Mouse (Mus musculus) embryonic facial prominence, embryonic 15.5 days (tissue): ENCODE data around the gene Rrp8. TPM values are rescaled to one million over a fixed set of nuclear protein-coding genes. Genes with fewer than 3 reads are reported as not detected.

Source experiments
- ATAC-seq: fragments of 200-750 bp; cut with Nextera tagmentation; 2 replicates; pipeline ENCODE4 v1.8.0; 2017; ENCODE audit warnings: low read depth, moderate TSS enrichment; ENCODE audit not compliant: insufficient number of reproducible peaks, low FRiP score, low TSS enrichment
- H3K27ac ChIP-seq: fragments of 300-500 bp; sonication (generic); replicated peaks from 2 replicates; pipeline ENCODE4 v1.5.1; 2015; ENCODE audit warnings: mild to moderate bottlenecking, inconsistent platforms
- H3K27me3 ChIP-seq: fragments of 300-500 bp; sonication (generic); 2 replicates; pipeline ENCODE4 v1.6.1; 2015; ENCODE audit warnings: inconsistent platforms
- H3K36me3 ChIP-seq: fragments of 300-500 bp; sonication (generic); 2 replicates; pipeline ENCODE4 v1.6.1; 2015; ENCODE audit warnings: mild to moderate bottlenecking, inconsistent platforms
- H3K4me1 ChIP-seq: fragments of 300-500 bp; sonication (generic); 2 replicates; pipeline ENCODE4 v1.6.1; 2015; ENCODE audit warnings: inconsistent platforms
- H3K4me2 ChIP-seq: fragments of 300-500 bp; sonication (generic); replicated peaks from 2 replicates; pipeline ENCODE4 v1.6.1; 2015; ENCODE audit warnings: mild to moderate bottlenecking, inconsistent platforms
- H3K4me3 ChIP-seq: fragments of 300-500 bp; sonication (generic); replicated peaks from 2 replicates; pipeline ENCODE4 v1.5.1; 2015; ENCODE audit warnings: mild to moderate bottlenecking, inconsistent platforms
- H3K9ac ChIP-seq: fragments of 300-500 bp; sonication (generic); 2 replicates; pipeline ENCODE4 v1.6.1; 2015; ENCODE audit warnings: inconsistent platforms
- H3K9me3 ChIP-seq: fragments of 300-500 bp; sonication (generic); replicated peaks from 2 replicates; pipeline ENCODE4 v1.6.1; 2016; ENCODE audit warnings: inconsistent platforms
- WGBS: fragments of 180-500 bp; shearing (Covaris S2); methylation state at CpG from one replicate; pipeline ENCODE4 v1.1.7; 2015; 5-methylcytosine and 5-hydroxymethylcytosine counted together
- polyA plus RNA-seq: library from polyadenylated mRNA; unstranded; fragments of >200 nt; fragmentation: Nextera tagmentation; extraction: Ambion mirVana; gene quantifications from 2 replicates; pipeline ENCODE4 v1.2.1, GENCODE M21; 2015

The Rrp8 gene
- polyA plus RNA-seq, 1 experiment from 2014 or later = 35.4 TPM

DNA sequence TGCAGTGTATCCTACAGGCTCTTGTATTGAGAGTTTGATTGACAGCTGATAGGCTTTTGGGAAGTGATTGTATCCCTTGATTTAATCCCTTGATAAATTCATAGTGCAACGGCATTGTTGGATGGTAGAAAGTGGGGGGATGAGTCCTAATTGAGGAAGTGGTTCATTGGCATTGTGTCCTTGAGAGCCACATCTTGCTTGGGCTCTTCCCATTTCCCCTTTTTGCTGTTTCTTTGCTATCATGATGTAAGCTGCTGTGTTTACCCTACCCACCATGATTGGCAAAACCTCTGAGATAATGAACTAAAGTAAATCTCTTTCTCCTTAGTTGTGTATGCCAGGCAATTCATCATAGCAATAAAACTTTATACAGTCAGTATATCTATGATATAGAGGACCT is 46.3 kb downstream of the Rrp8 start:
- Histone ChIP-seq H3K27ac (no peak overlapping the region), H3K36me3 (no peaks in the 10 kb centered on the region), H3K4me2 (no peak overlapping the region), H3K27me3 (no peaks in the 10 kb centered on the region), H3K4me3 (no peak overlapping the region), H3K4me1 (no peaks in the 10 kb centered on the region), H3K9ac (no peak overlapping the region), H3K9me3 (no peaks in the 10 kb centered on the region)
- ATAC-seq = no peak
- 58% methylated on average over 1 of the region's 1 CpGs for WGBS

DNA sequence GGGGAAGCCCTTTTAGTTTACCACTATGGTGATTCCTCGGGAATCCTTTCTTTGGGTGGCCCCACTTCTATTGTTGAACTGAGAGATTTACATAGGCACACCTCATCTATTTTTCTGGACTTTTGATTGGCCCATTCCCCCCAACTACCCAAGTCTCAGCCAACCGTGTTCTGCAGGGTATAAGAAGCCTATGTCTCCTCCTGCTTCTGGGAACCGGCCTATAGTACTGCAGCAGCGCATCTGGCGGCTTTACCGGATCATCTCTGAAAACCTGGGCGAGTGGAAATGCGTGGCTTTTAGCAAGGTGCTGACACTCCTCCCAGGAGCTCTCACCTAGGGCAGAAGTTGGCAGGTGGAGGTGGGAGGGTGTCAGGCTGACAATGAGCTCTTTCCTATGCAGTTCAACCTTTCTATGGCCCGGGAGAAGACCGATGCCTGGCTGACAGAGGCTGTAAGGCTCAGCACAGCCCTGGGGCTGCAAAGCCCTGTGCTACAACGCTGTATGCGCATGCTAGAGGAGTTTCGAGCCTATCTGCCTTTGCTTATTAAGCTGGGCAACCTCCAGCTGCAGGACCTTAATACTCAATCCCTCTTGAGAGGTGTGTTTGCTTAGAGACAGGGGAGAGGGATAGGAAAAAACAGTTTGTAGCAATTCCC is 51.5 kb downstream of the Rrp8 start:
- no peak for ATAC-seq

More for the DNA sequence above, 51.5 kb downstream of the Rrp8 start:
- Histone ChIP-seq H3K9me3 (no peaks in the 10 kb centered on the region), H3K36me3 (no peaks in the 10 kb centered on the region), H3K4me1 (no peaks in the 10 kb centered on the region), H3K4me2 (no peak overlapping the region), H3K27me3 (no peaks in the 10 kb centered on the region), H3K4me3 (no peak overlapping the region), H3K27ac (no peak overlapping the region), H3K9ac (no peak overlapping the region)
- 18% methylated on average over 13 of the region's 13 CpGs for WGBS

Other genes with a start within 250 kb of the Rrp8 start
- 54.6 and 58.9 TPM in 2 replicates for gene Smpd1, start 183.0 kb downstream of the Rrp8 start, polyA plus RNA-seq
- 53.1 and 63.4 TPM in 2 replicates for gene Apbb1, start 155.7 kb downstream of the Rrp8 start, polyA plus RNA-seq
- gene Hpx, start 137.2 kb downstream of the Rrp8 start, polyA plus RNA-seq = 0.32 and 0.33 TPM in 2 replicates
- gene Trim3, start 103.8 kb downstream of the Rrp8 start, polyA plus RNA-seq = 45.2 and 48.1 TPM in 2 replicates
- 204 and 209 TPM in 2 replicates for gene Timm10b, start 97.3 kb downstream of the Rrp8 start, polyA plus RNA-seq
- 96.7 and 97.7 TPM in 2 replicates for gene Arfip2, start 97.0 kb downstream of the Rrp8 start, polyA plus RNA-seq
- 30.0 and 33.1 TPM in 2 replicates for gene Gm45799, start 96.8 kb downstream of the Rrp8 start, polyA plus RNA-seq
- gene Dnhd1, start 86.6 kb downstream of the Rrp8 start, polyA plus RNA-seq = 1.1 and 2.8 TPM in 2 replicates
- 357 and 386 TPM in 2 replicates for gene Ilk, start 793 bp downstream of the Rrp8 start, polyA plus RNA-seq
- gene Taf10, start 7.0 kb upstream of the Rrp8 start, polyA plus RNA-seq = 128 and 131 TPM in 2 replicates
- 67.0 and 82.0 TPM in 2 replicates for gene Tpp1, start 14.8 kb upstream of the Rrp8 start, polyA plus RNA-seq
- 15.5 and 17.7 TPM in 2 replicates for gene Dchs1, start 50.3 kb upstream of the Rrp8 start, polyA plus RNA-seq
- gene Mrpl17, start 73.7 kb upstream of the Rrp8 start, polyA plus RNA-seq = 345 and 355 TPM in 2 replicates
- gene Gm4070, start 216.6 kb upstream of the Rrp8 start, polyA plus RNA-seq = 1.2 and 1.3 TPM in 2 replicates